In the genomic region with DNA sequence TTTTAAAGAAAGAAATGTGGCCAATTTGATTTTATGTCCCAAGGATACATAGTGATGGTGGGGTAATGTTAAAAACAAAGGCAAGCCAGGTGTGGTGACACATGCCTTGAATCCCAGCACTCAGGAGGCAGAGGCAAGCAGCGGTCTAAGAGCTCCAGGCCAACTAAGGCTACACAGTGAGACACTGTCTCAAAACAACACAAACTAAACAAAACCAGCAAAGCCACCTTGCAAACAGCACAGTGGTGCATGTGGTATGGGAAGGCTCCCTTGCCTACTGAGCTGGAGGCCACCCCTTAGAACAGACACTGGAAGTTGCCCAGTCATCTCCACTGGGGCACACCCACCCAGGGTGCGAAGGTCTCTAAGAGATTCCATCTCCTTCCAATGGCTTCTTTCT, we compare ENCODE assay signal across 10 mouse cellular contexts. TPM values are rescaled to one million over a fixed set of nuclear protein-coding genes. Genes with fewer than 3 reads are reported as not detected.
DNase-seq lines count a peak whose midpoint lies in the region; ATAC-seq and TF ChIP-seq lines count a peak whose summit lies in the region.
"Had no signal": no experiment of that assay in that cellular context is flagged by ENCODE, and none has a peak within 500 bp of the region (broad histone marks: within the 10 kb centered on the region; RNA-seq: fewer than 3 reads in every experiment).

No protein-coding gene starts in this region.

- H3K4me2 ChIP-seq in embryonic facial prominence, embryonic 11.5 days (ENCODE audit: low read depth, low read length): peak overlapping the region; percentile 80
- peak overlapping the region; percentile 88 for H3K4me2 ChIP-seq in intestine, embryonic 15.5 days (replicated peaks)
- H3K4me2 ChIP-seq in midbrain, postnatal 0 days (ENCODE audit: low read depth, low read length, poor library complexity, severe bottlenecking): peak overlapping the region; percentile 82

- no peaks in the 10 kb centered on the region; the same call in 1 of the 2 replicates for H3K4me1 ChIP-seq in embryonic facial prominence, embryonic 11.5 days (ENCODE audit: control insufficient read depth, insufficient read depth, low read length)
- peaks cover 20% of the 10 kb centered on the region for H3K4me1 ChIP-seq in intestine, embryonic 15.5 days (replicated peaks)
- H3K4me1 ChIP-seq in midbrain, postnatal 0 days (ENCODE audit: insufficient read depth, low read length): peaks cover 14% of the 10 kb centered on the region
- H3K4me1 ChIP-seq in lung, adult 2 months (ENCODE audit: control insufficient read depth, insufficient read depth, low read length): peaks cover 2% of the 10 kb centered on the region; the same call in 1 of the 2 replicates

- DNase-seq in gastrocnemius, adult 2 months: no peak
- no peak for DNase-seq in gastrocnemius, postnatal 36 days
- DNase-seq in embryonic facial prominence, embryonic 11.5 days (ENCODE audit: low spot score): no peak
- DNase-seq in midbrain, postnatal 0 days (ENCODE audit: low spot score): no peak
- no peak for DNase-seq in layer of hippocampus, postnatal 10 days (ENCODE audit: low spot score in 2 of 2)
- no peak for DNase-seq in lung, adult 2 months
- no peak for DNase-seq in kidney, postnatal 10 days

- H3K4me3 ChIP-seq in gastrocnemius, adult 2 months: peak overlapping the region; percentile 70
- H3K4me3 ChIP-seq in embryonic facial prominence, embryonic 11.5 days (ENCODE audit: low read depth, low read length): peak overlapping the region; percentile 82
- peak overlapping the region; percentile 68 for H3K4me3 ChIP-seq in intestine, embryonic 15.5 days (replicated peaks)
- peak overlapping the region; percentile 86 for H3K4me3 ChIP-seq in midbrain, postnatal 0 days (ENCODE audit: low read depth, low read length)
- no peak overlapping the region for H3K4me3 ChIP-seq in lung, adult 2 months (replicated peaks; ENCODE audit: extremely low read depth, low read depth, low read length)

- peaks cover 3% of the 10 kb centered on the region for H3K36me3 ChIP-seq in embryonic facial prominence, embryonic 11.5 days (replicated peaks; ENCODE audit: control insufficient read depth, insufficient read depth, low read depth, low read length)
- no peaks in the 10 kb centered on the region for H3K36me3 ChIP-seq in intestine, embryonic 15.5 days
- peaks cover 15% of the 10 kb centered on the region for H3K36me3 ChIP-seq in midbrain, postnatal 0 days (ENCODE audit: insufficient read depth, low read length)

- TF ChIP-seq POLR2A in lung, adult 2 months (IDR thresholded peaks at IDR 0.05; ENCODE audit: borderline replicate concordance, extremely low read depth, low read depth, low read length): no peak

- no peak for TF ChIP-seq CTCF in gastrocnemius, adult 2 months (IDR thresholded peaks at IDR 0.05)
- TF ChIP-seq CTCF in midbrain, postnatal 0 days (IDR thresholded peaks at IDR 0.05): no peak
- TF ChIP-seq CTCF in lung, adult 2 months (IDR thresholded peaks at IDR 0.05; ENCODE audit: insufficient read depth, low read length): no peak

- no peak; the same call in 1 of the 2 replicates for ATAC-seq in embryonic facial prominence, embryonic 11.5 days (replicated peaks; ENCODE audit: insufficient number of reproducible peaks, low FRiP score, low TSS enrichment, low read depth)
- ATAC-seq in intestine, embryonic 15.5 days: peak; percentile 22; the same call in 1 of the 2 replicates
- ATAC-seq in midbrain, postnatal 0 days (ENCODE audit: low FRiP score): peak; percentile 2; the same call in 1 of the 2 replicates

- WGBS in embryonic facial prominence, embryonic 11.5 days: 81% methylated on average over 2 of the region's 2 CpGs
- 54% methylated on average over 2 of the region's 2 CpGs for WGBS in intestine, embryonic 15.5 days
- WGBS in midbrain, postnatal 0 days: 54% methylated on average over 2 of the region's 2 CpGs
- WGBS in lung, adult 2 months: 64% methylated on average over 2 of the region's 2 CpGs

- no peaks in the 10 kb centered on the region for H3K27me3 ChIP-seq in embryonic facial prominence, embryonic 11.5 days (ENCODE audit: control insufficient read depth, insufficient read depth, low read length)
- no peaks in the 10 kb centered on the region for H3K27me3 ChIP-seq in intestine, embryonic 15.5 days (replicated peaks)
- H3K27me3 ChIP-seq in midbrain, postnatal 0 days (ENCODE audit: insufficient read depth, low read length): no peaks in the 10 kb centered on the region

- peak overlapping the region; percentile 95 for H3K9ac ChIP-seq in embryonic facial prominence, embryonic 11.5 days (replicated peaks; ENCODE audit: low read length)
- peak overlapping the region; percentile 64 for H3K9ac ChIP-seq in intestine, embryonic 15.5 days
- H3K9ac ChIP-seq in midbrain, postnatal 0 days (replicated peaks; ENCODE audit: low read length, poor library complexity, severe bottlenecking): peak overlapping the region; percentile 95

- no peaks in the 10 kb centered on the region for H3K9me3 ChIP-seq in embryonic facial prominence, embryonic 11.5 days (replicated peaks; ENCODE audit: control insufficient read depth, low read length)
- H3K9me3 ChIP-seq in intestine, embryonic 15.5 days: no peaks in the 10 kb centered on the region
- no peaks in the 10 kb centered on the region for H3K9me3 ChIP-seq in midbrain, postnatal 0 days (ENCODE audit: low read length)

- no peak overlapping the region for H3K27ac ChIP-seq in gastrocnemius, adult 2 months
- H3K27ac ChIP-seq in embryonic facial prominence, embryonic 11.5 days (replicated peaks; ENCODE audit: low read depth, low read length): no peak overlapping the region
- H3K27ac ChIP-seq in intestine, embryonic 15.5 days: no peak overlapping the region
- peak overlapping the region; percentile 94 for H3K27ac ChIP-seq in midbrain, postnatal 0 days (ENCODE audit: low read depth, low read length)

- intact Hi-C loops in gastrocnemius, adult 2 months (cut with DNase I): no loop called here
- intact Hi-C loops in gastrocnemius, postnatal 36 days (cut with DNase I): no loop called here

RNA-seq across cellular contexts. Expression of gene B4galnt4, which starts 1.0 kb away (rescaled TPM):
- total RNA-seq in gastrocnemius, adult 2 months (2021): under 1 TPM; 0.17 to 0.18 TPM
- under 1 TPM; 0.20 to 0.22 TPM for total RNA-seq in gastrocnemius, postnatal 36 days (2021)
- 15.8 and 19.4 TPM in 2 replicates for polyA plus RNA-seq in embryonic facial prominence, embryonic 11.5 days (2014; fragmentation: Nextera tagmentation; extraction: Ambion mirVana)
- 7.9 and 10.7 TPM in 2 replicates for polyA plus RNA-seq in intestine, embryonic 15.5 days (2015; fragmentation: Nextera tagmentation; extraction: Ambion mirVana)
- total RNA-seq in midbrain, postnatal 0 days (2014; rRNA removed): 133 and 146 TPM in 2 replicates
- polyA plus RNA-seq in midbrain, postnatal 0 days (2015; fragmentation: Nextera tagmentation; extraction: Ambion mirVana): 52.1 and 53.9 TPM in 2 replicates
- 100 to 1,000 TPM; 103 to 123 TPM for total RNA-seq in layer of hippocampus, postnatal 10 days (2021)
- 0.33 and 0.36 TPM in 2 replicates for polyA plus RNA-seq in lung, adult 2 months (2012; rRNA removed)

RNA-seq across cellular contexts. Expression of gene Pkp3, which starts 18.1 kb away (rescaled TPM):
- total RNA-seq in gastrocnemius, adult 2 months (2021): not detected
- under 1 TPM in 1 of 2 experiments, not detected in 1; 0.12 TPM for total RNA-seq in gastrocnemius, postnatal 36 days (2021)
- polyA plus RNA-seq in embryonic facial prominence, embryonic 11.5 days (2014; fragmentation: Nextera tagmentation; extraction: Ambion mirVana): 3.1 and 3.5 TPM in 2 replicates
- 24.6 and 26.1 TPM in 2 replicates for polyA plus RNA-seq in intestine, embryonic 15.5 days (2015; fragmentation: Nextera tagmentation; extraction: Ambion mirVana)
- 0.49 TPM in 1 of 2 replicates, not detected in the other for total RNA-seq in midbrain, postnatal 0 days (2014; rRNA removed)
- polyA plus RNA-seq in midbrain, postnatal 0 days (2015; fragmentation: Nextera tagmentation; extraction: Ambion mirVana): not detected in 2 replicates
- not detected for total RNA-seq in layer of hippocampus, postnatal 10 days (2021)
- polyA plus RNA-seq in lung, adult 2 months (2012; rRNA removed): 23.8 and 47.7 TPM in 2 replicates

RNA-seq across cellular contexts. Expression of gene Gm17387, which starts 31.0 kb away (rescaled TPM):
- total RNA-seq in gastrocnemius, adult 2 months (2021): not detected
- total RNA-seq in gastrocnemius, postnatal 36 days (2021): not detected
- polyA plus RNA-seq in embryonic facial prominence, embryonic 11.5 days (2014; fragmentation: Nextera tagmentation; extraction: Ambion mirVana): not detected in 2 replicates
- polyA plus RNA-seq in intestine, embryonic 15.5 days (2015; fragmentation: Nextera tagmentation; extraction: Ambion mirVana): not detected in 2 replicates
- total RNA-seq in midbrain, postnatal 0 days (2014; rRNA removed): not detected in 2 replicates
- not detected in 2 replicates for polyA plus RNA-seq in midbrain, postnatal 0 days (2015; fragmentation: Nextera tagmentation; extraction: Ambion mirVana)
- not detected for total RNA-seq in layer of hippocampus, postnatal 10 days (2021)
- not detected in 2 replicates for polyA plus RNA-seq in lung, adult 2 months (2012; rRNA removed)
- total RNA-seq: liver, adult 2 months had no signal
- polyA plus RNA-seq: brain, embryonic 14.5 days; liver, adult 2 months had no signal

RNA-seq across cellular contexts. Expression of gene Sigirr, which starts 40.4 kb away (rescaled TPM):
- total RNA-seq in gastrocnemius, adult 2 months (2021): 1 to 10 TPM; 1.7 TPM
- 1 to 10 TPM; 1.7 to 2.0 TPM for total RNA-seq in gastrocnemius, postnatal 36 days (2021)
- 1.6 and 1.8 TPM in 2 replicates for polyA plus RNA-seq in embryonic facial prominence, embryonic 11.5 days (2014; fragmentation: Nextera tagmentation; extraction: Ambion mirVana)
- polyA plus RNA-seq in intestine, embryonic 15.5 days (2015; fragmentation: Nextera tagmentation; extraction: Ambion mirVana): 17.8 and 20.5 TPM in 2 replicates
- 1.1 and 3.9 TPM in 2 replicates for total RNA-seq in midbrain, postnatal 0 days (2014; rRNA removed)
- 1.8 and 2.0 TPM in 2 replicates for polyA plus RNA-seq in midbrain, postnatal 0 days (2015; fragmentation: Nextera tagmentation; extraction: Ambion mirVana)
- total RNA-seq in layer of hippocampus, postnatal 10 days (2021): 1 to 10 TPM; 2.1 to 2.5 TPM
- polyA plus RNA-seq in lung, adult 2 months (2012; rRNA removed): 40.5 and 40.6 TPM in 2 replicates

RNA-seq across cellular contexts. Expression of gene Ifitm6, which starts 42.2 kb away (rescaled TPM):
- not detected for total RNA-seq in gastrocnemius, adult 2 months (2021)
- not detected for total RNA-seq in gastrocnemius, postnatal 36 days (2021)
- polyA plus RNA-seq in embryonic facial prominence, embryonic 11.5 days (2014; fragmentation: Nextera tagmentation; extraction: Ambion mirVana): not detected in 2 replicates
- 1.6 and 3.6 TPM in 2 replicates for polyA plus RNA-seq in intestine, embryonic 15.5 days (2015; fragmentation: Nextera tagmentation; extraction: Ambion mirVana)
- 0.99 and 1.1 TPM in 2 replicates for total RNA-seq in midbrain, postnatal 0 days (2014; rRNA removed)
- 0.81 and 0.83 TPM in 2 replicates for polyA plus RNA-seq in midbrain, postnatal 0 days (2015; fragmentation: Nextera tagmentation; extraction: Ambion mirVana)
- not detected for total RNA-seq in layer of hippocampus, postnatal 10 days (2021)
- 10.6 and 24.3 TPM in 2 replicates for polyA plus RNA-seq in lung, adult 2 months (2012; rRNA removed)

Comparison
In these comparisons a context has a peak if more than half of its experiments do, and no peak if none do; other contexts are left out.
1. RNA of gene B4galnt4, which starts 1.0 kb away (total RNA-seq): 133 to 146 TPM in midbrain, postnatal 0 days and 103 to 123 TPM in layer of hippocampus, postnatal 10 days; 0.20 to 0.22 TPM in gastrocnemius, postnatal 36 days and 0.17 to 0.18 TPM in gastrocnemius, adult 2 months; every median in the first group is over 10 times any median in the second.
2. Peak in every context shown above with its lines, with median percentiles within 50 percentile points of each other: H3K4me2 ChIP-seq and H3K9ac ChIP-seq.